Mouse (Mus musculus) forebrain, embryonic 11.5 days (tissue): ENCODE measurements around the gene Psmd4. TPM values are rescaled to one million over a fixed set of nuclear protein-coding genes. Genes with fewer than 3 reads are reported as not detected.

Experiments used
- ATAC-seq: fragments of 200-750 bp; cut with Nextera tagmentation; replicated peaks from 2 replicates; pipeline ENCODE4 v1.8.0; 2017; ENCODE audit warnings: moderate TSS enrichment; ENCODE audit not compliant: low FRiP score
- DNase-seq: peaks from one replicate; pipeline ENCODE4 v3.0.0-alpha.2; 2017; ENCODE audit warnings: low spot score
- H3K27ac ChIP-seq: fragments of 300-500 bp; sonication (generic); 2 replicates; pipeline ENCODE4 v1.5.1; 2014; ENCODE audit warnings: low read depth, low read length
- H3K27me3 ChIP-seq: fragments of 300-500 bp; sonication (generic); 2 replicates; pipeline ENCODE4 v1.6.1; 2014; ENCODE audit warnings: mild to moderate bottlenecking, low read length, mixed read lengths; ENCODE audit not compliant: control insufficient read depth, insufficient read depth
- H3K36me3 ChIP-seq: fragments of 300-500 bp; sonication (generic); 2 replicates; pipeline ENCODE4 v1.6.1; 2014; ENCODE audit warnings: mild to moderate bottlenecking, low read length, moderate library complexity, mixed read lengths; ENCODE audit not compliant: control insufficient read depth, insufficient read depth
- H3K4me1 ChIP-seq: fragments of 300-500 bp; sonication (generic); replicated peaks from 2 replicates; pipeline ENCODE4 v1.6.1; 2014; ENCODE audit warnings: low read length, mixed read lengths; ENCODE audit not compliant: control insufficient read depth, insufficient read depth
- H3K4me2 ChIP-seq: fragments of 300-500 bp; sonication (generic); 2 replicates; pipeline ENCODE4 v1.6.1; 2014; ENCODE audit warnings: low read depth, mild to moderate bottlenecking, low read length, moderate library complexity, mixed read lengths; ENCODE audit not compliant: severe bottlenecking
- H3K4me3 ChIP-seq: fragments of 300-500 bp; sonication (generic); 2 replicates; pipeline ENCODE4 v1.5.1; 2014; ENCODE audit warnings: low read depth, low read length
- H3K9ac ChIP-seq: fragments of 300-500 bp; sonication (generic); 2 replicates; pipeline ENCODE4 v1.6.1; 2014; ENCODE audit warnings: low read length
- H3K9me3 ChIP-seq: fragments of 300-500 bp; sonication (generic); 2 replicates; pipeline ENCODE4 v1.6.1; 2016; ENCODE audit warnings: low read length, mixed read lengths; ENCODE audit not compliant: control insufficient read depth
- WGBS: fragments of 180-500 bp; shearing (Covaris S2); extraction: QIAGEN DNeasy Blood & Tissue Kit; methylation state at CpG from one replicate; pipeline ENCODE4 v1.1.7; 2014; 5-methylcytosine and 5-hydroxymethylcytosine counted together
- polyA plus RNA-seq: library from polyadenylated mRNA; unstranded; fragments of >200 nt; fragmentation: Nextera tagmentation; extraction: Ambion mirVana; gene quantifications from 2 replicates; pipeline ENCODE4 v1.2.1, GENCODE M21; 2014

Gene Psmd4
- polyA plus RNA-seq: 312 and 325 TPM in 2 replicates

DNA sequence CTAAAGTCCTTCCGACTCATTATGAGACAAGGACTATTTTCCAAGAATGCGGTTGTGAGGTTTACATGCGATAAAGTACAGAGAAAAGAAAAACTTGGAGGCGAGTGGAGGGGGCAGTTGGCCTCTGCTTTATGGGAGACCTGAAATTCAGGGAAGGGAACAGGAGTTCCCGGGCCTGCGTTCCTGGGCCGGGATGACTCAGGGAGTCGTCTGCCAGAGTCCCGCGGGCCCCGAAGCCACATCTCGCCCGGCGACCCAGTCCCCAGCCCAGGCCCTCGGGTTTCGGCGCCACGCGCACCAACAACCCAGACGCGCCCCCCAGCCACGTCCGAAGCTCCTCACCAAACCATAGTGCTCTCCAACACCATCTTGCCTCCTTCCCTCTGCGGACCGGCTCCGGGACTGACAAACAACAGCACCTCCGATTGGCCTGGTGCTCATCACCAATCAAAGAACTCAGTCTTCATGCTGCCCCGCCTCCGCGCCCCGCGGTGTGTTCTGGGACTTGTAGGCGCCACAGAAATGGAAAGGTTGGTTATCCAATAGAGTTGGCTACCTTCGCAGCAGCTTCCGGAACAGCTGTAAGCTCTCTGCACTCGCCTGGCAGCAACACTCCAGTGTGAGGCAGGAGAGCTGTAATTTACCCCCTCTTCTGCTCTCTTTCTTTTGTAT is at the start of gene Psmd4:
Gene Psmd4, minus strand, starts transcription at position 449 of the 672 bp plus-strand sequence.
- peak; percentile 98 for DNase-seq
- 0 out of 2 replicates have a peak, but pooled peaks cover 2% of the 10 kb centered on the region for H3K4me1 ChIP-seq
- H3K27me3 ChIP-seq: no peaks in the 10 kb centered on the region
- no peaks in the 10 kb centered on the region for H3K9me3 ChIP-seq
- WGBS: under 1% methylated on average over 36 of the region's 36 CpGs
- no peaks in the 10 kb centered on the region for H3K36me3 ChIP-seq
- no peak within 1 kb of the TSS for H3K27ac ChIP-seq
- H3K4me2 ChIP-seq: peak within 1 kb of the TSS; percentile 69
- peak; percentile 99 for ATAC-seq
- peak within 1 kb of the TSS; percentile 86 for H3K9ac ChIP-seq
- peak within 1 kb of the TSS; percentile 81 for H3K4me3 ChIP-seq

DNA sequence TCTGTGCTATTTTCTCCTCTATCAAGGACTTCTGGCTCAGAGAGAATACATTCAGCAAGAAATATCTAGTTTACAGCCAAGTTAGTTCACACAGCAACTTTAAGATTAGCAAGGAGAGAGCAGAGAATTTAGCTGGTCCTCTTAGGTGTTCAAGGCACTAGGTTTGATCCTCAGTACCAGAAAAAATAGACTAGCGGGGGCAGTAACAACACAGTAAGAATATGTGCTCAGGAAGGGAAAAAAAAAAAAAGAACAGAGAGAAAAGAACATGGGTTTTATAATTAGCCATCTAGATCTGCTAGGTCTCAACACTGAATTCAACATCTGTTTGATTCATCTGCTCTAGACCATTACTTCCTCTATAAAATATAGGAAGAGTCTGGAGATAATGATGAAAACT is 45.7 kb upstream of the Psmd4 start:
- no peak overlapping the region for H3K27ac ChIP-seq
- no peak overlapping the region for H3K4me3 ChIP-seq
- WGBS: 96% methylated on average over 1 of the region's 1 CpGs
- H3K27me3 ChIP-seq: no peaks in the 10 kb centered on the region
- H3K9ac ChIP-seq: no peak overlapping the region
- H3K9me3 ChIP-seq: no peaks in the 10 kb centered on the region
- H3K4me2 ChIP-seq: no peak overlapping the region
- DNase-seq (no peak), ATAC-seq (no peak)
- H3K4me1 ChIP-seq: no peaks in the 10 kb centered on the region
- H3K36me3 ChIP-seq: no peaks in the 10 kb centered on the region; the same call in 1 of the 2 replicates

DNA sequence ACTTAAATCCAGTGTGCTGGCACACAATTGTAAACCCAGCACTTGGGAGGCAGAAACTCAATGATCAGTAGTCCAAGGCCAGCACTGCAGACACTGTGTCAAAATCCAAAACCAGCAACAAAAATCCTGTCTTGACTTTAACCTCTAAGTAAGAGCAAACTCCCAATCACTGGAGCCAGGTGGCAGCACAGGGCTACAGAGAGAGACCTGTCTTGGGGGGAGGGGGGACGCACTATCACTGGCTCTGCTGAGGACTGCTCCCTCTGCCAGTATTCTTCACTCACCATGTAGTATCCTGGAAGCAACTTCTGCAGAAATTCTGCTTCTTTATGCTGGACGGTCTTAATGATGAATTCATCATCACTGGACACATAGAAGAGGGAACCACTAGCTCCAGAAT is 29.2 kb upstream of the Psmd4 start:
- H3K9ac ChIP-seq: no peak overlapping the region
- H3K27ac ChIP-seq: no peak overlapping the region
- H3K4me1 ChIP-seq: no peaks in the 10 kb centered on the region
- H3K4me3 ChIP-seq: no peak overlapping the region
- ATAC-seq (no peak), DNase-seq (no peak)
- peaks cover 25% of the 10 kb centered on the region for H3K36me3 ChIP-seq
- no peaks in the 10 kb centered on the region for H3K27me3 ChIP-seq
- no peak overlapping the region for H3K4me2 ChIP-seq
- WGBS: 93% methylated on average over 2 of the region's 2 CpGs
- H3K9me3 ChIP-seq: no peaks in the 10 kb centered on the region

DNA sequence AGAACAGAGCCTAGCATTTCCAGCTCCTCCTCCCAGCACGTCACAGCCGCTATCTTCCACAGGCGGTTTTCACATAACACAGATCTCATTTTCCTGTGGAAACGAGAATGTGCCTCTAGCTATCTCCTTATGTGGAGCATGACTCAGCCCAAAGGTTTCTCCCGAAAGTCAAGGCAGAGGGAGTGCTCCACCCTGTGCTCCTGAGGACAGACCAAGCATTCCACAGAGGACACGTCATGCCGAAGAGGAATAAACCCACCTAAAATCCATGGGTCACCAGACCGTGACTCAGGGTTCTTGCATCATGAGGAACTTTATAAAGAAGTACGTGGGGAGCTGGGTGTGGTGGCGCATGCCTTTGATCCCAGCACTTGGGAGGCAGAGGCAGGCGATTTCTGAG is 24.2 kb upstream of the Psmd4 start:
- DNase-seq: no peak
- Histone ChIP-seq H3K36me3 (peaks cover 40% of the 10 kb centered on the region), H3K4me3 (no peak overlapping the region), H3K4me2 (no peak overlapping the region), H3K9me3 (no peaks in the 10 kb centered on the region), H3K27me3 (no peaks in the 10 kb centered on the region), H3K4me1 (no peaks in the 10 kb centered on the region), H3K9ac (no peak overlapping the region), H3K27ac (no peak overlapping the region)
- WGBS: 93% methylated on average over 11 of the region's 11 CpGs
- no peak for ATAC-seq

DNA sequence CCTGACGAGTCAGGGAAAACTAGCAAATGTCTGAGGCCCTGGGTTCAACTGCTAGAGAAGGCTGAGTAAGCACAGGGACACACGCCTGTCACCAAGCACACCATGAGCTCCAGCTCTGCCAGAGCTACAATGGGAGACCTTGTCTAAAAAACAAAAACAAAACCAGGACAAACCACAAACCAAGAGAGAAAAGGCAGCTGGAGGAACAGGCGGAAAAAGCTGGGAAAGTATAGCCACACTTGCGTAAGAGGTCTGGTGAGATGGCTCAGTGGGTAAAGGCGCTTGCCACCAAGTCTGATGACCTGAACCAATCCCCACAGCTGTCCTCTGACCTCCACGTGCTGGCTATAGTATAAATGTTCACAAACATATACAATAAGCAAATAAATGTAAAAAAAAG is 23.7 kb upstream of the Psmd4 start:
- WGBS: 94% methylated on average over 6 of the region's 6 CpGs
- DNase-seq: no peak
- no peak overlapping the region for H3K27ac ChIP-seq
- no peak overlapping the region for H3K4me2 ChIP-seq
- ATAC-seq: no peak
- no peaks in the 10 kb centered on the region for H3K27me3 ChIP-seq
- no peak overlapping the region for H3K9ac ChIP-seq
- no peak overlapping the region for H3K4me3 ChIP-seq
- peaks cover 38% of the 10 kb centered on the region for H3K36me3 ChIP-seq
- no peaks in the 10 kb centered on the region for H3K4me1 ChIP-seq
- H3K9me3 ChIP-seq: no peaks in the 10 kb centered on the region

DNA sequence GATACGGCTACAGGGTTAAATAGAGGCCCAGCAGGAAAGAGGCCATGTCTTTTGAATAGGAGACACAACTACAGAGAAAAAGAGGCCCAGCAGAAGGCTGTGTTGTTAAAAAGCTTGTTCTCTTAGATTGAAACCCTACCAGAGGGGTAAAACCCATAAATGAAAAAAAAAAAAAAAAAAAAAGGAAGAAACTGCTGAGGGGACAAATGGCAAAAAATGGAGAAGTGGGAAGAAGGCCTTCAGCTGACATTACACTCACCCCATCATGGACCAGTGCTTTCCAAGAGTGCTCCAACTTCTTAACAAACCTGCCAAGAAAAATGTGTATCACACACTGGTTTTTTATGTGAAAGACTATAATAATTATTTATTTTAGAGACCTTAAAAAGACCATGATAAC is 23.1 kb upstream of the Psmd4 start:
- DNase-seq (no peak), ATAC-seq (no peak)
- Histone ChIP-seq H3K4me2 (no peak overlapping the region), H3K9ac (no peak overlapping the region), H3K9me3 (no peaks in the 10 kb centered on the region), H3K27me3 (no peaks in the 10 kb centered on the region), H3K4me1 (no peaks in the 10 kb centered on the region), H3K27ac (no peak overlapping the region), H3K4me3 (no peak overlapping the region), H3K36me3 (peaks cover 36% of the 10 kb centered on the region)
- 90% methylated on average over 1 of the region's 1 CpGs for WGBS

DNA sequence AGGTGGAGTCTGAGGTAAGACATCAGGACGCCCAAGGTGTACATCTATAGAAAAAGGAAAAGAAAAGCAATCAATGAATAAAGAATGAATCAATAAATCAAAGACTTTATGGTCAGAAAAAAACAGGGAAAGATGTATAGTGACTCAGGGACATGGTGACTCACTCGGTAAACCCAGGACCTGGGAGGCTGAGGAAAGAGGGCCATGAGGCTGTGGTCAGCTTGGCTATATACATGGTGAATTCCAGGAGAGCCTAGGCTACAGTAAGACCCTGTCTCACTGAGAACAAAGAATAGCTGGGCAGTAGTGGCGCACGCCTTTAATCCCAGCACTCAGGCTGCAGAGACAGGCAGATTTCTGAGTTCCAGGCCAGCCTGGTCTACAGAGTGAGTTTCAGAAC is 21.3 kb upstream of the Psmd4 start:
- no peak overlapping the region for H3K4me2 ChIP-seq
- no peak overlapping the region for H3K9ac ChIP-seq
- ATAC-seq (no peak), DNase-seq (no peak)
- H3K4me3 ChIP-seq: no peak overlapping the region
- WGBS: 98% methylated on average over 4 of the region's 4 CpGs
- H3K36me3 ChIP-seq: peaks cover 35% of the 10 kb centered on the region
- no peaks in the 10 kb centered on the region for H3K4me1 ChIP-seq
- no peaks in the 10 kb centered on the region for H3K9me3 ChIP-seq
- no peaks in the 10 kb centered on the region for H3K27me3 ChIP-seq
- no peak overlapping the region for H3K27ac ChIP-seq

DNA sequence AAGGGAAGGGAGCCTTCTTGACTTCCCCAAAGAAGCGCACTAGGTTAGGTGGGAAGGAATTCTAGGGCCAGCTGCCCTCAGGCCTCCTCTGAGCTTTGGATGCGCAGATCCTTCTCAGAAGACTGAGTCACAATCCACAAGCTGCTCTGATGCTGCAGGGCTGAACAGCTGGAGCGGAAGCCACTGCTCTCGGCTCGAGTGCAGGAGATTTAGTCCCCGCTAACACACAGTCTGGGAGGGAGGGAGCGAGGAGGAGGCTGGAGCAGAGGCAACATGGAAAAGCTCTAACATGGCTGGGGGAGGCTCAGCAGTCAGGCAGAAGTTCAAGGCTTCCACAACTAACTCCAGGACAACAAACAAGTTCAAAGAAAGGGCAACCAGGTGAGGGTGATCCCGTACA is 15.7 kb upstream of the Psmd4 start:
- no peak overlapping the region for H3K27ac ChIP-seq
- no peak overlapping the region for H3K4me2 ChIP-seq
- H3K9me3 ChIP-seq: no peaks in the 10 kb centered on the region
- ATAC-seq: no peak
- WGBS: 81% methylated on average over 8 of the region's 8 CpGs
- H3K4me1 ChIP-seq: no peaks in the 10 kb centered on the region
- no peaks in the 10 kb centered on the region for H3K27me3 ChIP-seq
- peaks cover 9% of the 10 kb centered on the region; the same call in 1 of the 2 replicates for H3K36me3 ChIP-seq
- H3K9ac ChIP-seq: no peak overlapping the region
- H3K4me3 ChIP-seq: no peak overlapping the region
- no peak for DNase-seq

DNA sequence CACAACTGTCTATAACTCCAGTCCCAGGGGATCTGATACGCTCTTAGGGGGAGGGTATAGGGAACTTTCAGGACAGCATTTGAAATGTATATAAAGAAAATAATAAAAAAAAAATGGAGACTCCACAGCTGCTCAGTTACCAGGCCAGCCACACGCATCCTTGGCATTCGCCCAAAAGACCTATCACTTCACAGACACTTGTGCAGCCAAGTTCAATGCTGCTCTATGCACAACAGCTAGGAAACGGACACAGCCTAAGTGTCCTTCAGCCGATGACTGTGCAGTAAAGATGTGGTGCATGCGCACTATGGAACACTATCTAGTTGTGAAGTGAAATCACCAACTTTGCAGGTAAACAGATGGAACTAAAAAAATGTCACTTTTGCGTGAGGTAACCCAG is 13.9 kb upstream of the Psmd4 start:
- Histone ChIP-seq H3K36me3 (peaks cover 4% of the 10 kb centered on the region; the same call in 1 of the 2 replicates), H3K27ac (no peak overlapping the region), H3K9ac (no peak overlapping the region), H3K4me1 (no peaks in the 10 kb centered on the region), H3K27me3 (no peaks in the 10 kb centered on the region), H3K4me2 (no peak overlapping the region), H3K9me3 (no peaks in the 10 kb centered on the region), H3K4me3 (no peak overlapping the region)
- ATAC-seq (no peak), DNase-seq (no peak)
- 94% methylated on average over 7 of the region's 7 CpGs for WGBS
